Mouse (Mus musculus): ENCODE data around the gene Kcnh1. TPM values are rescaled to one million over a fixed set of nuclear protein-coding genes. Genes with fewer than 3 reads are reported as not detected.

Gene Kcnh1
- polyA plus RNA-seq, 1 experiment: not detected

DNA sequence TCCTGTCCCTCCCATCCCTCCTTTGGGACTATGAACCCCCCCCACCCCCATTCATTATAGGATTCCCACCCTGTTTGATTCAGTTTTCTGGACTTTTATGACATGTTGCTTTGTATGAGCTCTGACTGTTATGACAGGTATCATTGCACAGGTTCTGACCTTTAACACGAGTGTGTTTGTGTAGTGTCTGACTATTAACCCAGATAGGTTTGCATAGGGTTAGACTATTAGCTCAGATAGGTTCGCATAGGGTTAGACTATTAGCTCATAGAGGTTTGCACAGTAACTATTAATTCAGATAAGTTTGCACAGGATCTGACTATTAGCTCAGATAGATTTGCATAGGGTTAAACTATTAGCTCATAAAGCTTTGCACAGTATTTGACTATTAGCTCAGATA lies 201.7 kb downstream of the Kcnh1 start:
- no peak overlapping the region for H3K4me3 ChIP-seq (ENCODE audit: insufficient read depth, low read depth, low read length)
- no peaks in the 10 kb centered on the region for H3K4me1 ChIP-seq (ENCODE audit: control insufficient read depth, insufficient read depth, insufficient read length, low read length)
- no peak overlapping the region for H3K27ac ChIP-seq (replicated peaks; ENCODE audit: low read depth, low read length)

DNA sequence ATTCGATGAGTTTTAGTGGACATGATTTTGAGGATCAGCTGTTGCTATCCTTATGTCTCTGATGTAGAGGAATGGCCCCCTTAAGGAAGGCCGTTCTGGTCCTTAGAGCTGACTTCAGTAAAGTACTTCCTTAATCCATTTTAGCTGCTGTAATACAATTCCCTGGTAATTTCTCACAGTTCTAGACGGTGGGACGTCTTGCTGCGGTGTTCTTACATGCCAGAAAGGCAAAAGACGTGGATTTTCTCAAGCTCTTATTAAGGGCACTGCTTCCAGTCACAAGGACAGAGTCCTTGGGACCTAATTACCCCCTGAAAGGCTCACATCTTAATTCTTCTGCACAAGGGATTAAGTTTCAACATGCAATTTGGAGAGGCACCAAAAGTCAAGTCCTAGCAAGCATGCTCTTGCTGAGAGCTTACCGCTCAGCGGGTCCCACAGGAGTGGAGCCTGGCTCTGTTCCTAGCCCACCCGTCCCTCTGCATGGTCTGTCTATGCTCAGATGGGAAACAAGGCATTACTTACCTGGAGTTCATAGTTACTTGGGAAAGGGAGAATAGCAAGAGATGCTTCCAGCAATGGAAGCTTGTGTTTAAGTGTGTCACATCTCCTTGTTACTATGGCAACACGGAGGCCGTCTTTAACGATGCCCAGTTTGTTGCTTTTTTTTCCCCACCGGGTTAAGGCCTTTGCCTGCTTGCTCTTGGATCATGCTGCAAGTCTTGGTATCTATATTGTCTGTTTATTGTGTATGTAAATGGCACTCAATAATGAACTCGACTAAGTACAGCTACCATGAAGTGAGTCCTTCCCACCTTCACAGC lies 209.3 kb downstream of the Kcnh1 start:
- Histone ChIP-seq H3K27ac (replicated peaks; ENCODE audit: low read depth, low read length) (no peak overlapping the region), H3K4me3 (ENCODE audit: insufficient read depth, low read depth, low read length) (no peak overlapping the region), H3K4me1 (ENCODE audit: control insufficient read depth, insufficient read depth, insufficient read length, low read length) (no peaks in the 10 kb centered on the region)

DNA sequence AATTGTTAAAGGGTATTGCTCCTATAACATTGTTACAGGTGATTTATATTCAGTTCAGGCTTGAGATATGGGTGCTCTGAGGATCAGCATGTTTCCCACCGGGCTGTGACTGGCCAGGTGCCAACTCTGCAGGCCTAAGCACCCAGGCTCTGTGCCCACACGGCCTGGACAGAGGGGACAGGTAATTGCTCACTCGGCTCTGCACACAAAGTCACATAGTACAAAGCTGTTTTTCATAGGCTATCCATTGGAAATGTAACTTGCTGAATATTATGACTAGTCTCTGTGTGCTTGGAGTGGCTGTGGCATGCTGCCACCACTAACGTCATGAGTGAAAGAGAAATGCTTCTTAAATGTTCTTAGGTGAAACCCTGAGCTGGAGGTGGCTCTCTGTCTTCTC lies 210.4 kb downstream of the Kcnh1 start:
- H3K4me3 ChIP-seq (ENCODE audit: insufficient read depth, low read depth, low read length): no peak overlapping the region
- no peak overlapping the region for H3K27ac ChIP-seq (replicated peaks; ENCODE audit: low read depth, low read length)
- no peaks in the 10 kb centered on the region for H3K4me1 ChIP-seq (ENCODE audit: control insufficient read depth, insufficient read depth, insufficient read length, low read length)

DNA sequence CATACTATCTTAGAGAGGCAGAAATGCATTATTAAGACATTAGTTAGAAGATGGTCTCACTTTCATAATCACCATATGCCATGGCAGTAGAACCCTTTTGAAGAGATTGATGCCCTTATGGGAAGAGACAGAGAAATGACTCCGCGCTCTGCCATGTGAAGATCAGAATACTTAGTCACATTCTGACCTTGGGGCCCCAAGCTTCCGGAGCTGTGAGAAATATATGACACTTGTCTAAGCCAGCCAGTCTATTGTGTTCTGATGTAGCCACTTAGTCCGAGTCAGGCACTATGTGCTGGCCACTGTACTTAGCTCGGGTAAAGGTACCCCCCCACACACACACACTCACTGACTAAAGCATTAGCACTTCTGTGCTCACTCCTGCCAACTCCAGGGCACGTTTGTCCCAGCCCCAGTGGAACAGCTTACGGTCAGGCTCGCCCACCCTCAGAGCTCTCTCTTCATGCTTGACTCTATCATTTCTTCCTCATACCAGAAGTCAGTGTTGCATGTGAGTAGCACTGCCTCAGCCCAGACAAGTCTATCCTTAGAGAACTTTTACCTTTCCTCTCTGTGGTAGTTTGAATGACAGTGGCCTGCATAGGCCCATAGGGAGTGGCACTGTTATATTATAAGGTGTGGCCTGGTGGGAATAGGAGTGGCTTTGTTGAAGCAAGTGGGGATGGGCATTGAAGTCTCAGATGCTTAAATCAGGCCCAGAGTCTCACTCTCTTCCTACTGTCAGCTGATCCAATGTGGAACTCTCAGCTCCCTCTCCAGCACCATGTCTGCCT lies 212.5 kb downstream of the Kcnh1 start:
- Histone ChIP-seq H3K4me1 (ENCODE audit: control insufficient read depth, insufficient read depth, insufficient read length, low read length) (no peaks in the 10 kb centered on the region), H3K27ac (replicated peaks; ENCODE audit: low read depth, low read length) (no peak overlapping the region), H3K4me3 (ENCODE audit: insufficient read depth, low read depth, low read length) (no peak overlapping the region)

DNA sequence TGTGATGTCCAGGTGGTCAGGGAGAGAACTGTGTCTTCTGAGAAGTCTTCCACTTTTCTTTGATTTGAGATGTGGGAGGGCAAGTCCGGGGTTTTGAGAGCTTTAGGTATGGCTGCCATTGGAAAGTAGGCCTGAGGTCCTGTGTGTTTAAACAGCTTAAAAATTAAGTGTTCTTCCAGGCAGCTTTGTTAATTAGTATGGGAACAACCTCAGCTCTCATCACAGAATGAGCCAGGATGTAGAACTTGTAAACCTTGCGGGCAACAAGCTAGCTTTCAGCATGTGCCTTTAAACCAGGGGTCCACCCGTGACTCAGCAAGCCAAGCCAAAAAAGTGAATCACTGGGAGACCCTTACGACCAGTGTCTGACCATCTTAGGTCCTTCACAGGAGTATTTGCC lies 214.6 kb downstream of the Kcnh1 start:
- Histone ChIP-seq H3K4me1 (ENCODE audit: control insufficient read depth, insufficient read depth, insufficient read length, low read length) (no peaks in the 10 kb centered on the region), H3K4me3 (ENCODE audit: insufficient read depth, low read depth, low read length) (no peak overlapping the region), H3K27ac (replicated peaks; ENCODE audit: low read depth, low read length) (no peak overlapping the region)

DNA sequence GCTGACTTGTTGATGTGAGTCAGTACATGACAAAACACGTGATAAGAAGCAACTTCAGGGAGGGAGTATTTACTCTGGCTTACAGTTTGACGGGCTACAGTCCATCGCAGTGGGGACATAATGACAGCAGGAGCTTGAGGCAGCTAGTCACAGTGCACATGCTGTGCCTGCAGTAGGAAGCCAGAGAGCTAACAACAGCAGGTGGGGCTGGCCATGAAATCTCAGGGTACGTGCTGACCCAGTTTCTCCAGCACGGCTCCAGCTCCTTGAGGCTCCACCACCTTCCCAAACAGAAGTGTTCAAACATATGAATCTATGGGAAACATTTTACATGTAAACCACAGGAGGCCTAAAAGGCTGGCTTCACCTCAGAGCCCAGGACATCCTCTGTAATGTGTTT lies 216.0 kb downstream of the Kcnh1 start:
- no peak overlapping the region for H3K27ac ChIP-seq (replicated peaks; ENCODE audit: low read depth, low read length)
- H3K4me3 ChIP-seq (ENCODE audit: insufficient read depth, low read depth, low read length): no peak overlapping the region
- no peaks in the 10 kb centered on the region for H3K4me1 ChIP-seq (ENCODE audit: control insufficient read depth, insufficient read depth, insufficient read length, low read length)

DNA sequence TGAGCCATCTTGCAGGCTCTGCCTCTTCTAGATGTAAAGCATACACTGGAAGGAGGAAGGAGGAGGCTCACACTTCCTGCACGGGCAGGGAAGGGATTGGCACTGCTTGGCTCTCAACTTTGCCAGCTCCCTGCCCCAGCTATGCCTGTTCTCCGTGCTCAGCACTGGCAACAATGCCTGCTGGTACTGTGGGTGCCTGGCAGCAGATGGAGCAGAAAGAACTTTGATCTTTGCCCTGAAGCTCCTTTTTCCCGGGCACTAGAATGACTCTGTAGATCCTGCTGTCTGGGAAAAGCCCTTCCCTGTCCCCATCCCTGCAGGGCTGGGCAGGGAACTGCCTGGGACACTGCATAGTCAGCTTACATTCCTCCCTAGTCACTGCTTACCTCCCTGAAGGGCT lies 225.2 kb downstream of the Kcnh1 start:
- Histone ChIP-seq H3K4me3 (ENCODE audit: insufficient read depth, low read depth, low read length) (no peak overlapping the region), H3K27ac (replicated peaks; ENCODE audit: low read depth, low read length) (no peak overlapping the region), H3K4me1 (ENCODE audit: control insufficient read depth, insufficient read depth, insufficient read length, low read length) (no peaks in the 10 kb centered on the region)

DNA sequence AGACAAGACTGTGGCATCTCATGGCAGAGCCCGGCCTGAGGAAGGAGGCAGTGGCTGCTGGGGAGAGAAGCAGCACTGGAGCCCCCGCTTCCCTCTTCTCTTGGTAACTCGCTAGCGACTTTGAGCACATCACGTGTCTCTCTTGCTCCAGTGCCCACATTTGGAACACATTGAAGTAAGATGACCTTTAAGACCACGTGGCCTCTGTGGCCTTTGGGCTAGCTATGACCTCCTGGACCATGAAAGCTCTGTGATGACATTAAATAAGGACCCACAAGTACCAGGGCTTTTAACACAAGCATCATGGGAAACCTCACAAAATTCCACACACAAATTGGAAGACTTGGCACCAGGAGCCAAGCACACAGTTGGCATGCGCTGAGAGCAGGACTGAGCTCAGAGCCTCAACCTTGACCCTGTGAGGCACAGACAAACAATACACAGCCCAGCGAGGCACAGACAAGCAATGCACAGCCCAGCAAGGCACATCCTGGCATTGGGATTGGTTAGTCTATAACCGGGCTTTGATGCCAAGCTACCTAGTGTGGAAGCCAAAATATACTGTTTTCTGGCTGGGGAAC lies 225.8 kb downstream of the Kcnh1 start:
- no peak overlapping the region for H3K4me3 ChIP-seq (ENCODE audit: insufficient read depth, low read depth, low read length)
- no peaks in the 10 kb centered on the region for H3K4me1 ChIP-seq (ENCODE audit: control insufficient read depth, insufficient read depth, insufficient read length, low read length)
- H3K27ac ChIP-seq (replicated peaks; ENCODE audit: low read depth, low read length): no peak overlapping the region

DNA sequence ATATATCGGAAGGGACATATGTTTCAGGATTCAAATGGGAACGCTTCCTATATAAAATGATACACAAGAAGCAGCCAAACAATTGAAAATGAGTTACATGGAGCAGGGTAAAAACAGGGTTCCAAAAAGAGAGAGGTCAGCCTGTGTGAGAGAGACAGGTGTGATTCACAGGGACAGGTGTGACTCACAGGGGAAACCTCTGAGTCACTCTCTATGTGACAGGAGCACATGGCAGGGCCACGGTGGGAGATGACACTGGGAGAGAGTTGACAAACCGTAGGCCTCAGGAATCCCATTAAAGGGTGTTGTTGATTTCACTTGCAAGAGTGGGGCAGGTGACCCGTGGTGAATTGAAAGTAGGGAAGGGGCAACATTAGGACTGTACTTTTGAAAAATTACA lies 228.6 kb downstream of the Kcnh1 start:
- Histone ChIP-seq H3K4me1 (ENCODE audit: control insufficient read depth, insufficient read depth, insufficient read length, low read length) (no peaks in the 10 kb centered on the region), H3K27ac (replicated peaks; ENCODE audit: low read depth, low read length) (no peak overlapping the region), H3K4me3 (ENCODE audit: insufficient read depth, low read depth, low read length) (no peak overlapping the region)

DNA sequence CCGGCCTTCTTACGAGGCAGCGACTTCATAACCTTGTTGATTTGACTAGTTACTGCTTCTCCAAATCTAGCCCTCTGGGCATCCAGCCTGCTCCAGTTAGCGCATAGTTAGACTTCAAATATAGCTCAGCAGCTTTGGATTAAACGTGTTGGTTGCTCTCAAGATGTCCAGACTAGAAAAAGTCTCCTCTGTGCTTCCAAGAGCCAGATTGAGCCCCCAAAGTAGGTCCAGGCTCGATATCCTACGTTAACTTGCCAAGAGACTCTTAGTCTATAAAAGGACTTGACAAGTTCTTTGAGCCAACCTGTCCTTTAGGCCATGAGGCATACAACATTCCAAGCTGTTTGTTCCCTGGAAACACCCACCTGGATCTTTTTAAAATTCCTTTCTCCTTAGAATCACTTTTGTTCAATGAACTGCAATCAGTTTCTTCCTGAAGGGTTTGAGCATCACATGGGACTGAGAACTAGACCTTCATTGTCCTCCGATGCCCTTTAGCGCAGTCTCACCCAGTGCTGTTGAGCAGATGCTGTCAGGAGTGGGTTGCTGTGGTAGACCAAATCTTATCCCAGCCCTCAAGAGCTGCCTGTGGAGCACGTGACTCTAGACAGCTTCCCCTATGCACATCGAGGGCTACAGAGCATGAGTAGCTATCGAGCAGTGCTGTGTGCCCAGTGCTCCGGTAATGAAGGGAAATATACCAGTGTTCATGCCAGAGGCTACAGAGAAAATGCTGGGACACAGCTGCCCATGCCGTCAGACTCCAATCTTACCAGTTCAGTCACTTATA lies 231.0 kb downstream of the Kcnh1 start:
- Histone ChIP-seq H3K4me1 (ENCODE audit: control insufficient read depth, insufficient read depth, insufficient read length, low read length) (no peaks in the 10 kb centered on the region), H3K4me3 (ENCODE audit: insufficient read depth, low read depth, low read length) (no peak overlapping the region), H3K27ac (replicated peaks; ENCODE audit: low read depth, low read length) (no peak overlapping the region)

DNA sequence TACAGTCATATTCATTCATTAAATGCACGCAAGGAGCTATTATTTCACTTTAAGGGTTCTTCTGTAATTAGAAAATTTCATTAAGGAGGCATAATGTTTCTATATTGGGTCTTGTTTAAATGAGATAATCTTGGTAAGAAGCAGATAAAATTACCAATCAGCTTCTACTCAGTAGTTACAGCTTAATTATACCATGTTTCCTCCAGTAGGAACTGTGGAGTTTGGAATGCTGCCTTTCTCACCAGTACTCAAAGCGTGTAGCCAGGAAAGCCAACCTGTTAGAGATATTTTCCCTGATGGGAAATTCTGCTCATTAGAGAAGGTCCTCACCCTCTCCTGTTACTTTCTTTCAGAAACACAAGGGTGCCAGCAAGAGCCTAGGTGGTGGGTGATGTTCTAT lies 240.8 kb downstream of the Kcnh1 start:
- H3K27ac ChIP-seq (replicated peaks; ENCODE audit: low read depth, low read length): no peak overlapping the region
- H3K4me1 ChIP-seq (ENCODE audit: control insufficient read depth, insufficient read depth, insufficient read length, low read length): no peaks in the 10 kb centered on the region

DNA sequence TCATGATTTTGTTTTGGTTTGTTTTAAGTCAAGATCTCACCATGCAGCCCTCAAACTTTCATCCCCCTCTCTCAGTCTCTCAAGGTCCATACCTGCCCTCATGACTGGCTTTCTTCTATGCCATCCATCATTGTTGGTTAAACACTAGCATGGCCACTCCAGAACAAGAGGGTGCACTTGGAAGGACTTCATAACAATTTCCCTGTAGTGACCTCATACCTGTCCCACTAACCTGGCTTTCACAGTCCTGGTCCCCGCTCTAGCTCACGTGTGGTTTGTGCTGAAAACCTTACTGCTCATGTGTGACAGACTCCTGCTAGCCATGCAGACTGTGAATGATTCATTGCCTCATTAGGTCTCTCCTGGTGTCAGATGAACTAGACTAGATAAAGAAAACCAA lies 244.9 kb downstream of the Kcnh1 start:
- Histone ChIP-seq H3K4me3 (ENCODE audit: insufficient read depth, low read depth, low read length) (no peak overlapping the region), H3K27ac (replicated peaks; ENCODE audit: low read depth, low read length) (no peak overlapping the region)

More for the DNA sequence above, 240.8 kb downstream of the Kcnh1 start:
- no peak overlapping the region for H3K4me3 ChIP-seq (ENCODE audit: insufficient read depth, low read depth, low read length)

DNA sequence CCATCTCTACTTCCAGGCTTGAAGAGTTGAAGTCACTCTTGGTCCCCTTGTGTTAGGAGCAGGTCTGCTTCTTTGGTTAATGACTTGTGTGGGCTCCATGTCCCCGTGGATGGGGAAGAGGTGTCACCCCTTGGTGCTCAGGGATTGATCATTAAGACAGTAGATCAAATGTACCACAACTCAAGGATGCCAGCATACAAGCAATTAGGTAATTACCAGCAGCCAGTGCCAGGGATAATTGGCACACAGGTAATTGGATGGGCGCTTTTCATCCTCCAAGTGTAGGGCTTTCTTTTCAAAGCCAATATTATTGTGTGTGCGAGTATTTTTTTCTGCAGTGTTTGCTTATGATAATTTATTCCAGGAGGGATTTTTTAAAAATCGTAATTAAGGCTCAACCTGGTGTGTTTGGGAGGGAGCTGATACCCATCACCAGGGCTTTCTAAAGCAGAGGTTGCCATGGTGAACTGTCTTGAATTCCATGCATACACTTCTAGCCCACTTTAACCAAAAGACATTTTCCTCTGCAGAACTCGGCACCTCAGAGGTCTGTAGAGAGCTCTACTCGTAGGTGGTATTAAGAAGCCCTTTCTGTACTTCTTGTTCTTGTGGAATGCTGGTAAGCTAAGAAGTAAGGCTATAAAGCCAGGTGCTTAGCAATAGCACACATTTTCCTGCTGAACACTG lies 248.7 kb downstream of the Kcnh1 start:
- Histone ChIP-seq H3K4me3 (ENCODE audit: insufficient read depth, low read depth, low read length) (no peak overlapping the region), H3K27ac (replicated peaks; ENCODE audit: low read depth, low read length) (no peak overlapping the region)

More for the DNA sequence above, 244.9 kb downstream of the Kcnh1 start:
- H3K4me1 ChIP-seq (ENCODE audit: control insufficient read depth, insufficient read depth, insufficient read length, low read length): no peaks in the 10 kb centered on the region

DNA sequence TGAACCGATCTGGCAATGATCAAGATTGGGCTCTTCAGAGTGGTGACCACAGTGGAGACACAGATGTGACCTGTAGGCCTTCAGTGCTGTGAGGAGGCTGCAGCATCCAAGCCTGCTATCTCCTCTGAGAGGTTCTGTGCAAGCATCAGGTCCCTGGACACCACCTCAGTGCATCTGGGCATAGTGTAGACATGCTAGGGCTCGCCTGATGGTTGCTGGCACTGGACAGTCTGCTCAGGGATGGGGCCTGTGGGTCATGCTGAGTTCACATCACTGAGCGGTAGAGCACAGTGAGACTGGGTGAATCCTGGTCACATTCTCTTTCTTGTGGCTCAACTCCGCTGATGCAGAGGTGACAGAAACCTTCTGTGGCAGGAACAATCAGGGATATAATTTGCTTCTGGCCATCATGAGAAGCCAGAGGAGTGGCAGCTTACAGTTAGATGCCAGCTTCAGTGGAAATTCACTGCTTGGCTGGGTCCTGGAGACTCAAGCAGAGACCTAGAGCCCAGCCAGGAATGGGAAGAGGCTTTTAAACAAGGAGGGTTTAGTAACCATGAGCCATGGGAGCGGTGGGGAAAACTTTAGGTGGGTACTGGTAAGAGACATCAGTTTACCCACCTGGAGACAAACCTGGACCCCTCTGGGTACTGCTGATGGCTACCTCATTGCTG lies 252.3 kb downstream of the Kcnh1 start:
- Histone ChIP-seq H3K4me3 (ENCODE audit: insufficient read depth, low read depth, low read length) (no peak overlapping the region), H3K4me1 (ENCODE audit: control insufficient read depth, insufficient read depth, insufficient read length, low read length) (peaks cover 5% of the 10 kb centered on the region; the same call in 1 of the 2 replicates)

More for the DNA sequence above, 248.7 kb downstream of the Kcnh1 start:
- peaks cover 3% of the 10 kb centered on the region; the same call in 1 of the 2 replicates for H3K4me1 ChIP-seq (ENCODE audit: control insufficient read depth, insufficient read depth, insufficient read length, low read length)

More for the DNA sequence above, 252.3 kb downstream of the Kcnh1 start:
- H3K27ac ChIP-seq (replicated peaks; ENCODE audit: low read depth, low read length): no peak overlapping the region

All from brown adipose tissue, adult 24 weeks (tissue).